Mouse (Mus musculus) embryonic facial prominence, embryonic 11.5 days (tissue): ENCODE measurements around the gene Bcl2l1. TPM values are rescaled to one million over a fixed set of nuclear protein-coding genes. Genes with fewer than 3 reads are reported as not detected.

Experiments used
- ATAC-seq: fragments of 200-750 bp; cut with Nextera tagmentation; replicated peaks from 2 replicates; pipeline ENCODE4 v1.8.0; 2017; ENCODE audit warnings: low read depth; ENCODE audit not compliant: insufficient number of reproducible peaks, low FRiP score, low TSS enrichment
- DNase-seq: peaks from one replicate; pipeline ENCODE4 v3.0.0-alpha.2; 2015; ENCODE audit warnings: low spot score
- H3K27ac ChIP-seq: fragments of 300-500 bp; sonication (generic); replicated peaks from 2 replicates; pipeline ENCODE4 v1.5.1; 2014; ENCODE audit warnings: mild to moderate bottlenecking, low read depth, low read length, control low read depth
- H3K27me3 ChIP-seq: fragments of 300-500 bp; sonication (generic); 2 replicates; pipeline ENCODE4 v1.6.1; 2014; ENCODE audit warnings: mild to moderate bottlenecking, low read length, moderate library complexity, mixed read lengths; ENCODE audit not compliant: control insufficient read depth, insufficient read depth
- H3K36me3 ChIP-seq: fragments of 300-500 bp; sonication (generic); replicated peaks from 2 replicates; pipeline ENCODE4 v1.6.1; 2014; ENCODE audit warnings: low read depth, mild to moderate bottlenecking, low read length, moderate library complexity, mixed read lengths; ENCODE audit not compliant: control insufficient read depth, insufficient read depth
- H3K4me1 ChIP-seq: fragments of 300-500 bp; sonication (generic); 2 replicates; pipeline ENCODE4 v1.6.1; 2014; ENCODE audit warnings: low read length, mixed read lengths; ENCODE audit not compliant: control insufficient read depth, insufficient read depth
- H3K4me2 ChIP-seq: fragments of 300-500 bp; sonication (generic); 2 replicates; pipeline ENCODE4 v1.6.1; 2014; ENCODE audit warnings: low read depth, mild to moderate bottlenecking, control low read depth, low read length, moderate library complexity
- H3K4me3 ChIP-seq: fragments of 300-500 bp; sonication (generic); 2 replicates; pipeline ENCODE4 v1.5.1; 2014; ENCODE audit warnings: low read depth, low read length, control low read depth
- H3K9ac ChIP-seq: fragments of 300-500 bp; sonication (generic); replicated peaks from 2 replicates; pipeline ENCODE4 v1.6.1; 2014; ENCODE audit warnings: mild to moderate bottlenecking, control low read depth, low read length
- H3K9me3 ChIP-seq: fragments of 300-500 bp; sonication (generic); replicated peaks from 2 replicates; pipeline ENCODE4 v1.6.1; 2016; ENCODE audit warnings: mild to moderate bottlenecking, low read length, inconsistent platforms, mixed read lengths; ENCODE audit not compliant: control insufficient read depth
- WGBS: fragments of 180-500 bp; shearing (Covaris S2); extraction: QIAGEN DNeasy Blood & Tissue Kit; methylation state at CpG from one replicate; pipeline ENCODE4 v1.1.7; 2014; 5-methylcytosine and 5-hydroxymethylcytosine counted together
- polyA plus RNA-seq: library from polyadenylated mRNA; unstranded; fragments of >200 nt; fragmentation: Nextera tagmentation; extraction: Ambion mirVana; gene quantifications from 2 replicates; pipeline ENCODE4 v1.2.1, GENCODE M21; 2014

Bcl2l1 gene
- polyA plus RNA-seq, 1 experiment from 2014 or later = 100 TPM

GRCm38 (mm10) chr2:152821023-152821422 lies 10.5 kb downstream of the Bcl2l1 start:
- Histone ChIP-seq H3K27ac (peak overlapping the region; percentile 58; the same call in 1 of the 2 replicates), H3K4me2 (no peak overlapping the region), H3K4me1 (peaks cover 11% of the 10 kb centered on the region), H3K4me3 (no peak overlapping the region), H3K27me3 (no peaks in the 10 kb centered on the region), H3K36me3 (peaks cover 3% of the 10 kb centered on the region), H3K9me3 (no peaks in the 10 kb centered on the region), H3K9ac (no peak overlapping the region; the same call in 1 of the 2 replicates)
- WGBS = 25% methylated on average over 5 of the region's 5 CpGs
- ATAC-seq = no peak
- DNase-seq = peak; percentile 48

DNA sequence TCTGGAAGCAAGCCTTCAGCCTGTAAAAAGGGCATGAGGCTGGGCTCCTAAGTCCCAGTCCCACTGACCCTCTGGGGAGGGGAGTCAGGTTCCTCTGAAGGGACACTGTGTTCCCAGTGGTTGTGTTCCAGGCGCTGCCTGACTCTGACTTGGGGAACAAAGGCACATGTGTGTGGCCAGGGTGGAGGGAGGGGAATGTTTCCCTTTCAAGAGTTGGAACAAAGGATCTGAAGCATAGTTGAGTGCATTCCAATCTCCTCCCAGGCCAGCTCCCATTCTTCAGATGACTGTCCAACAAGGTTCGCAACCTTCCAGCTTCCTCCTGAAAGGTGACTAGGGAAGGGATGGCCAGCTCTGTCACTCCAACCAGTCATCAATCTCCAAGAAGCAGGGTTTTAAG lies 11.2 kb downstream of the Bcl2l1 start:
- Histone ChIP-seq H3K4me1 (peaks cover 11% of the 10 kb centered on the region), H3K27me3 (no peaks in the 10 kb centered on the region), H3K27ac (peak overlapping the region; percentile 57; the same call in 1 of the 2 replicates), H3K9ac (no peak overlapping the region), H3K4me2 (no peak overlapping the region), H3K4me3 (no peak overlapping the region), H3K36me3 (peaks cover 3% of the 10 kb centered on the region), H3K9me3 (no peaks in the 10 kb centered on the region)
- 15% methylated on average over 2 of the region's 2 CpGs for WGBS
- ATAC-seq = peak; percentile 51; the same call in 1 of the 2 replicates
- peak; percentile 52 for DNase-seq

GRCm38 (mm10) chr2:152819926-152820325 lies 11.6 kb downstream of the Bcl2l1 start:
- no peak for ATAC-seq

GRCm38 (mm10) chr2:152819097-152819624 lies 12.4 kb downstream of the Bcl2l1 start:
- H3K4me3 ChIP-seq = no peak overlapping the region
- H3K27me3 ChIP-seq = no peaks in the 10 kb centered on the region
- WGBS = 92% methylated on average over 3 of the region's 3 CpGs
- ATAC-seq (no peak), DNase-seq (no peak)
- H3K9me3 ChIP-seq = no peaks in the 10 kb centered on the region
- peaks cover 3% of the 10 kb centered on the region for H3K36me3 ChIP-seq
- H3K4me2 ChIP-seq = no peak overlapping the region
- no peak overlapping the region for H3K9ac ChIP-seq
- H3K27ac ChIP-seq = no peak overlapping the region
- H3K4me1 ChIP-seq = peaks cover 11% of the 10 kb centered on the region

More at GRCm38 (mm10) chr2:152819926-152820325, 11.6 kb downstream of the Bcl2l1 start:
- H3K4me3 ChIP-seq = no peak overlapping the region
- 49% methylated on average over 4 of the region's 4 CpGs for WGBS
- no peak overlapping the region for H3K27ac ChIP-seq
- H3K4me1 ChIP-seq = peaks cover 11% of the 10 kb centered on the region
- H3K9ac ChIP-seq = no peak overlapping the region
- H3K4me2 ChIP-seq = no peak overlapping the region
- no peaks in the 10 kb centered on the region for H3K9me3 ChIP-seq
- peaks cover 3% of the 10 kb centered on the region for H3K36me3 ChIP-seq
- no peak for DNase-seq
- H3K27me3 ChIP-seq = no peaks in the 10 kb centered on the region

DNA sequence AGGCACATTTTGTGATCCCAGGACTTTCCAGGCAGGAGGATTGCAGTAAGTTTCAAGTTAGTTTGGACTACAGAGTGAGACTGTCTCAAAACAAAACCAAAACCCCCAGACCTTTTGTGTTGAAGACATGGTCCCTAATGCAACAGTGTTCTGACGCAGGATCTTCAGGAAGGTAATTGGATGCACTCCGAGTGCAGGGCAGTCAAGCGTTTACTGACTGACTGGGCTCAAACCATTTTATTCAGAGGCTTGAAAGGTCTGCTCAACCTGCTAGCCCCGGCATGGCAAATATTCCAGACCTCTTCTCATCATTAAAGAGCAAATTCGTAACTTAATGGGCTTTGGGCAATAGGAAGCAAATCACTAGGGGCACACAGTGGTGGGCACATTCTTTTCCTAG lies 12.8 kb downstream of the Bcl2l1 start:
- Histone ChIP-seq H3K27me3 (no peaks in the 10 kb centered on the region), H3K36me3 (peaks cover 3% of the 10 kb centered on the region), H3K27ac (no peak overlapping the region), H3K4me2 (no peak overlapping the region), H3K4me3 (no peak overlapping the region), H3K4me1 (peaks cover 11% of the 10 kb centered on the region), H3K9ac (no peak overlapping the region), H3K9me3 (no peaks in the 10 kb centered on the region)
- WGBS = 76% methylated on average over 5 of the region's 5 CpGs
- no peak for DNase-seq
- ATAC-seq = no peak

GRCm38 (mm10) chr2:152817596-152818291 lies 13.8 kb downstream of the Bcl2l1 start:
- ATAC-seq = no peak

GRCm38 (mm10) chr2:152816657-152817348 lies 14.7 kb downstream of the Bcl2l1 start:
- Histone ChIP-seq H3K27ac (no peak overlapping the region), H3K4me2 (no peak overlapping the region), H3K4me1 (peaks cover 11% of the 10 kb centered on the region), H3K9me3 (no peaks in the 10 kb centered on the region), H3K4me3 (no peak overlapping the region), H3K9ac (no peak overlapping the region), H3K27me3 (no peaks in the 10 kb centered on the region), H3K36me3 (peaks cover 3% of the 10 kb centered on the region)
- DNase-seq = no peak
- 79% methylated on average over 3 of the region's 3 CpGs for WGBS
- no peak; the same call in 1 of the 2 replicates for ATAC-seq

More at GRCm38 (mm10) chr2:152817596-152818291, 13.8 kb downstream of the Bcl2l1 start:
- H3K9ac ChIP-seq = no peak overlapping the region
- no peaks in the 10 kb centered on the region for H3K9me3 ChIP-seq
- H3K27me3 ChIP-seq = no peaks in the 10 kb centered on the region
- WGBS = 69% methylated on average over 6 of the region's 6 CpGs
- H3K4me2 ChIP-seq = no peak overlapping the region
- no peak for DNase-seq
- peaks cover 3% of the 10 kb centered on the region for H3K36me3 ChIP-seq
- H3K4me3 ChIP-seq = no peak overlapping the region
- peaks cover 11% of the 10 kb centered on the region for H3K4me1 ChIP-seq
- no peak overlapping the region for H3K27ac ChIP-seq
